Mouse (Mus musculus): ENCODE measurements around the gene Ect2.

Ect2 gene

DNA sequence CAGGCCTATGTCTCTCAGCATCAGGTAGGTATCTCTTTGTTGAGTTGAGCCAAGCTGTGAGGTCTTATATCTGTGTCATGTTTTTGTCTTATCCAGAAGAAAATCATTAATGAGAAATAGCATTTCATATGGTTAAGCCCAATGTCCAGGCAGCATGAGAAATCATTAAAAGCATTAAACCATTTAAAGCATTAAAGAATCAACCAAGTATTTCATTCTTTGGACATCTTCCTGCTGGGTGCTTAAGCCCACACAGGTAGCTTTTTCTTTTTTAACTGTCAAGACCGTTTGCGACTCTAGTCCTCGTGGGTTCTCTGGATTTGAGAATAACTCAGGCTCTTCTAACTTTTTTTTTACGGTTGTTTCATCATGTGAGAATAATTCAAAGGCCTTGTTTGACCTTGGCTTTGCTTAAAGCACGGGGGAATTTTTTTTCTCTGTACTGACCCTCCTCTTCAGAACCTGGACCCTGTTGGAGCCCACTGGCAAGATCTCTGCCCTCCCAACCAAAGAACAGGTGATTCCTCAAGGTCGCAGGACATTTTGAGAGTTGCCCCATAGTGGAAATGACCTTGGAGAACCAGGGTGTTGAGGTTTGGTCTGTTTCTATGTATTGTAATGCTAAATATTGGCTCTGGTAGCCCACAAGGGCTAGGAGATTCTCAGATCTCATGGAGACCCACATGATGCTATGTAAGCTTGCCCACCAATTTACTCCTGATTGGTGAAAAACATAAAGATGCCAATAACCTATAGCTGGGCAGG lies 8.1 kb upstream of the Ect2 start:
- ATAC-seq (ENCODE audit: insufficient number of reproducible peaks, low FRiP score, low TSS enrichment): no peak

GRCm38 (mm10) chr3:27158910-27159309 lies 5.2 kb upstream of the Ect2 start:
- no peak for ATAC-seq (ENCODE audit: insufficient number of reproducible peaks, low FRiP score, low TSS enrichment)

- no peak for ATAC-seq (ENCODE audit: insufficient number of reproducible peaks, low FRiP score, low TSS enrichment)
These were observed 2.9 kb upstream of the Ect2 start for GRCm38 (mm10) chr3:27156594-27156949.

DNA sequence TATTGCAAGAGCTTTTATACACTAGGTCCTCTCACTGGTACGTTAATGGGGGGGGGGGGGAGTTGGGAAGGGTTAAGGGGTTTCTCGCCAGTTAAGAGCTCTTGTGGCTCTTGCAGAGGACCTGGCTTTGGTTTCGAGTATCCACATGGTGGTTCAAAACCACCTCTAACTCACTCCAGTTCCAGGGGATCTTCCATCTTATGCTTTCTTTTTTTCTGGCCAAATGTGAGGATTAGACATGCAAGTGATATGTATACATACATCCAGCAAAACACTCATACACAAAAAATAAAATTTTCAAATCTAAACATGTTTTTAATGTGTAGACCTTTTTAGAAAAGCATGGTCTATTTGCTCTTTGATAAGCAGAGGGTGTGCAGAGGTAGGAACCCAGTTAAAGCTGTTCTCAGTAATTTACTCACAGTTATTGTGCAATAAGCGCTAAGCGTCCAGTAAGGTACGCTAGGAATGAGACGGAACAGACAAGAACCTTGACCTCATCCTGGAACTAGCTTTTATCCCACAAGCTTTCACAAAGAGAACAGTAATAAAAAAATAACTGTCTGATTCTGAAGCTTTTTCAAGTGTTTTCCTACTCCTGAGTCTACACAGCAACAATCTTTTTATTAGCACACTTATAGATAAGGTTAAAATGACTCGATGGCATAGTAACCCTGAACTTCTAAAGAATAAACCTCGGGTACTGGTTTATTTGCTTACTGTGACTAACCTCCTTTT lies 2.3 kb upstream of the Ect2 start:
- no peak for ATAC-seq (ENCODE audit: insufficient number of reproducible peaks, low FRiP score, low TSS enrichment)

DNA sequence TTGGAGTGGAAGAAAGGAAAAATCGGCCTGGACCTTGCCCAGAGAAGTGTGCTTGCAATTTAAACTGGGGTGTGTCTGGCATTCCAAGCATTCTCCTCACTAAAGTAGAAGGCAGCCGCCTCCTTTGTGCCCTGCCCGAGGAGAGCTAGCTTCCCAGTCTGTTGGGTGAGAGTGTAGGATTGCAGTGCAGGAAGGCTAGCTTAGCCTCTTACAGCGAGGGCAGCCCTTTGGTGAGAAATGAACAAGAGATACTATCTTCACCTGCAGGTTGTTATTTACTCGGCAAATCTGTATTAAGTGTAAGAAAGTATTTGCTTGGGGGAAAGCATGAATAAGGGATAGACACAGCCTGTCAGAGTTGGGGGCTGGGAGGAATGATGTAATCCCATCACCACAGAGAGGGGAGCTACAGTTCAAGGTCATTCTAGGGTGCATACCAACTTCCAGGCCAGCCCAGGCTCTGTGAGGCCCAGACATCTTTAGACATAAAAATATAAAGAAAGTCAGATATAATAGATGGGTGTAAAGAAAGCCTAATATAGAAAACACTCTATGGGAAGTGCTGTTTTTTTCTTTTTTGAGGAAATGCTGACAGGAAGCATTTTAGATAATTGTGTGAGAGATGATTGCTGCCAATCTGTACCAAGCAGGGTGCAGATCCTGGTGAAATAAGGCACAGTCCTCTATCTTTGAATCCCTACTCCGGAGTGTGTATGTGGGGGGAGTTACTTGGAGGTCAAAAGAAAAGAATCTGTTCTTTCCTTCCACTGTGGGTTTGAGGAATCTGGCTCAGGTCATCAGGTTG lies 1.6 kb upstream of the Ect2 start:
- ATAC-seq (ENCODE audit: insufficient number of reproducible peaks, low FRiP score, low TSS enrichment): no peak

DNA sequence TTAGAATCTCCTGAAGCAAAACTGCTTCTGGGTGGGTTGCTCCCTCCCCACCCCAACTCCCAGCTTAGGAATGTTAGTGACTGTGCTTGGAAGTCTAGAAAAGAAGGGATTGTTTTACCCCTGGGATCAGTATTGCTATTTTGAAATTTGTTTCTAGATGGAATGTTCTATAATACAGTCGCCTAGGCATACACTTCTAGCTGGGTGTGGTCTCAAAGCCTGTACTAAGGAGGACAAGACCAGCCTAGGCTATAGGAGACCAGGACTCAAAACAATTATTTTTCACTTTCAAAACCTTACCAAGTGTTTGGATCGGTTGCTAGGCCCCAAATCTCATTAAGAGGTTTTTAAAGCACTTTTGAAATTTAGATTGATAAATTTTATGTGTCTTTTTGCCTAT lies 602 bp upstream of the Ect2 start:
- no peak for ATAC-seq (ENCODE audit: insufficient number of reproducible peaks, low FRiP score, low TSS enrichment)

DNA sequence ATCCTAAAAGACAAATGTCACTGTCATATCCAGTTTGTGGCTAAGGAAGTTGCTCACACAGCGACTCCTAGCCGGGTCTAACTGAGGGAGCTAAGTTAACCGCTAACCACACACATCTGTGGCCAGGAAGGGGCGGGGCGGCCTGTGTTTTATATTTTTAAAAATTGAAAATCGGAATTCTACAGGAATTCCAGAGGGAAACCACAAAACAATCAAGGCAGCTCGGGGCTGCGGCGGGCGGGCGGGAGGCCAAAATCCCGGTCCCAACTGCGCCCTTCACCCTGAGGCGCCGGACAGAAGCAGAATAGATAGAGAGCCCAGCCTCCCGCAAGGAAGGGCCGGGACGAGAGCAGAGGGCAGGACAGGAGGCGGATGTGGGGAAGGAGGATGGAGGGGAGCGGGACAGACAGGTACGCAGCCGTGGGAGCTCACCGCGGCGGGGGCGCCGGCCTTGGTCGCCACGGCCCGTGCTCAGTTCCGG lies 447 bp downstream of the Ect2 start:
- no peak; the same call in 1 of the 2 replicates for ATAC-seq (ENCODE audit: insufficient number of reproducible peaks, low FRiP score, low TSS enrichment)

GRCm38 (mm10) chr3:27145733-27146132 lies 7.9 kb downstream of the Ect2 start:
- ATAC-seq (ENCODE audit: insufficient number of reproducible peaks, low FRiP score, low TSS enrichment): no peak

DNA sequence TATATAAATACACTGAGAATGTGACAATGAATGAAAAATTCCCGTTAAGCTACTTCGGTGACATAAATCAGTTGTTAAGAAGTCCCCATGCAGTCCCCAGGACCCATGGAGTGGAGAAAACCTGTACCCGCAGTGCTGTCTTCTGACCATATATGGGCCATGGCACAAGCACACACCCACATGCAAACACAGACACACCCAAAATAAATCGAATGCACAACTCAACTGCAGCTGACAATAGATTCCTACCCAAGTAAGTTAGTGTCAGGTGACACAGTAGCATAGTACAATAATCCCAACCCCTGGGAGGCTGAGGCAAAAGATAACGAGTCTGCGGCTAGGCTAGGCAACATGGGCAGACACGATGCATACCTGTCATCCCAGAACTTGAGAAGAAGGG lies 10.1 kb downstream of the Ect2 start:
- ATAC-seq (ENCODE audit: insufficient number of reproducible peaks, low FRiP score, low TSS enrichment): no peak

DNA sequence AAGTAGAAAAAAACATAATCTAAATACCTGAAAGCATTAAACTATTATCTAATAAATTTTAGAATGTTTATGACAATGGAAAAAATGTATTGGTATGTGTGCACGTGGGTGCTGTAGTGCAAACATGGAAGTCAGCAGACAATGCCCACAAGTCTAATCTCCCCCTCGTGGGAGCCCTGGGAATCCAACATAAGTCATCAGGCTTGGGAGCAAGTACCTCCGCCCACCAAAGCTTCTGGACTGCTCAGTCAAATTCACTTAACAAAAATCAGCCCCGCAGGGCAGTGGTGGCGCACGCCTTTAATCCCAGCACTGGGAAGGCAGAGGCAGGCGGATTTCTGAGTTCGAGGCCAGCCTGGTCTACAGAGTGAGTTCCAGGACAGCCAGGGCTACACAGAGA lies 13.6 kb downstream of the Ect2 start:
- no peak for ATAC-seq (ENCODE audit: insufficient number of reproducible peaks, low FRiP score, low TSS enrichment)

- ATAC-seq (ENCODE audit: insufficient number of reproducible peaks, low FRiP score, low TSS enrichment): no peak
These were observed 31.7 kb downstream of the Ect2 start for GRCm38 (mm10) chr3:27121864-27122450.

GRCm38 (mm10) chr3:27120932-27121331 lies 32.7 kb downstream of the Ect2 start:
- no peak for ATAC-seq (ENCODE audit: insufficient number of reproducible peaks, low FRiP score, low TSS enrichment)

GRCm38 (mm10) chr3:27118227-27118626 lies 35.5 kb downstream of the Ect2 start:
- ATAC-seq (ENCODE audit: insufficient number of reproducible peaks, low FRiP score, low TSS enrichment): no peak

GRCm38 (mm10) chr3:27110860-27111259 lies 42.8 kb downstream of the Ect2 start:
- no peak for ATAC-seq (ENCODE audit: insufficient number of reproducible peaks, low FRiP score, low TSS enrichment)

GRCm38 (mm10) chr3:27109109-27109508 lies 44.6 kb downstream of the Ect2 start:
- no peak for ATAC-seq (ENCODE audit: insufficient number of reproducible peaks, low FRiP score, low TSS enrichment)

DNA sequence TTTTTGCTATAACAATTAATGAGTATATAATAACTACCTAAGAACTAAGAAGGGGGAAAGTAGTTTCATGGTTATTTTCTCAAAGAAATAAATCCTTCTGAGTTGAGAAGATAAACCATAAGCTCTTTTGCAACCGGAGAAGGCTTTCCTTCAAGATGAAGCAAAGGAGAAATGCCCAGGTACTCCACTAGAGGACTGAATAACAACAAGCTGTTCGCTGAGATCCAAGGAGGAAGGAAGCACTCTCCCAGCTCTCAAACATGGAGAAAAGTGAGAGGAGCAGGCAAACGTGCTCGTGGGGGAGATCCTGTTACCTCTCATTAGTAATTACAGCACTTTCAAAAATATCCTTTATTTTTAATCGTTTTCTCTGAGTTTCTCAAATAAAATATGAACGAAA lies 46.5 kb downstream of the Ect2 start:
- no peak for ATAC-seq (ENCODE audit: insufficient number of reproducible peaks, low FRiP score, low TSS enrichment)

GRCm38 (mm10) chr3:27102965-27103364 lies 50.7 kb downstream of the Ect2 start:
- ATAC-seq (ENCODE audit: insufficient number of reproducible peaks, low FRiP score, low TSS enrichment): no peak

DNA sequence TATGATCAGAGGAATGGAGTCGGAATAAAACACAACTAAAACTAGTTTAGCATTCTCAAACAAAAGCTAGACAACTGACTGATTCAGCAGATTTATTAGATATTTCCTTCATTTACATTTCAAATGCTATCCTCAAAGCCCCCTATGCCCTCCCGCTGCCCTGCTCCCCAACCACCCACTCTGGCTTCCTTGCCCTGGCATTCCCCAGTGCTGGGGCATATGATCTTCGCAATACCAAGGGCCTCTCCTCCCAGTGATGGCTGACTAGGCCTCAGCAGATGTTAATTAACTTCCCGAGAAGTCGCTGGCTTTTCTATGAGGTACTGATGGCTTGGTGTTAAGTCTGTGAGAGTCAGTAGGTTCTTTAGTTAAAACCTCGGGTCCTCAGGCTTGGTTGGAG lies 55.0 kb downstream of the Ect2 start:
- no peak for ATAC-seq (ENCODE audit: insufficient number of reproducible peaks, low FRiP score, low TSS enrichment)

DNA sequence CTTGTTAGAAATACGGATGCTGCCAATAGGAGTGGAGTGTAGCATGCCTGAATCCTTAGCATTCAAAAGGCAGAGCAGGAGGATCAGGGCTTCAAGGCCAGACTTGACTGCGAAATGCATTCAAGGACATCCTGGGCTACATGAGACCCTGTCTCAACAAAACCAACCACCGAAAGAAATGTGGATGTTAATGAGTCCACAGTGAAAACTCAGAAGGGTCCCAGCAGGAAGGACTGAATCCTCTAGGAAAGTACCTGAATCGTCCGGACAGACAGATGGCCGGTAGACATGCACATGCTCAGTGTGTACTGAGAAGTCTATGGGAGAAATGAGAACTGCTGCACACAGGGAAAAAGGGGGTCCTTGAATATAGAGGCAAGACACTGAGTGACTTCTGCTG lies 67.5 kb downstream of the Ect2 start:
- no peak for ATAC-seq (ENCODE audit: insufficient number of reproducible peaks, low FRiP score, low TSS enrichment)

- no peak for ATAC-seq (ENCODE audit: insufficient number of reproducible peaks, low FRiP score, low TSS enrichment)
These were observed 72.2 kb downstream of the Ect2 start for GRCm38 (mm10) chr3:27081229-27082060.

Measured in cerebellum, adult (tissue).